ENCODE assay signal across 9 mouse cellular contexts in genomic region chr6:125546474-125546873, GRCm38 (mm10). TPM values are rescaled to one million over a fixed set of nuclear protein-coding genes. Genes with fewer than 3 reads are reported as not detected.
DNase-seq lines count a peak whose midpoint lies in the region; ATAC-seq and TF ChIP-seq lines count a peak whose summit lies in the region.
"Had no signal": no experiment of that assay in that cellular context is flagged by ENCODE, and none has a peak within 500 bp of the region (broad histone marks: within the 10 kb centered on the region; RNA-seq: fewer than 3 reads in every experiment).

Vwf (plus strand) TSS chr6:125546774.

- intact Hi-C loops in gastrocnemius, postnatal 14 days (cut with DNase I; ENCODE audit: low total_unique reads): no loop called here

- no peak within 1 kb of the TSS for H3K4me3 ChIP-seq in kidney, adult 2 months (ENCODE audit: insufficient read depth, low read depth, low read length)
- H3K4me3 ChIP-seq in kidney, embryonic 16.5 days (ENCODE audit: low read length): no peak within 1 kb of the TSS
- no peak within 1 kb of the TSS for H3K4me3 ChIP-seq in bone marrow, adult 2 months (replicated peaks; ENCODE audit: control insufficient read depth, low read depth, low read length)
- H3K4me3 ChIP-seq in intestine, embryonic 15.5 days (replicated peaks): no peak within 1 kb of the TSS

- H3K27me3 ChIP-seq in kidney, adult 2 months (replicated peaks; ENCODE audit: control insufficient read depth, insufficient read depth, low read length): no peaks in the 10 kb centered on the region
- H3K27me3 ChIP-seq in kidney, embryonic 16.5 days (ENCODE audit: insufficient read depth, low read length): no peaks in the 10 kb centered on the region
- no peaks in the 10 kb centered on the region for H3K27me3 ChIP-seq in intestine, embryonic 15.5 days (replicated peaks)

- TF ChIP-seq POLR2A in kidney, adult 2 months (IDR thresholded peaks at IDR 0.05; ENCODE audit: low read depth, low read length): no peak
- no peak for TF ChIP-seq POLR2A in bone marrow, adult 2 months (IDR thresholded peaks at IDR 0.05; ENCODE audit: borderline replicate concordance, control insufficient read depth, low read depth, low read length)

- no peak within 1 kb of the TSS for H3K9ac ChIP-seq in kidney, embryonic 16.5 days (replicated peaks; ENCODE audit: low read length)
- no peak within 1 kb of the TSS for H3K9ac ChIP-seq in intestine, embryonic 15.5 days

- no peak for ATAC-seq in kidney, embryonic 16.5 days (ENCODE audit: low FRiP score, low TSS enrichment)
- ATAC-seq in intestine, embryonic 15.5 days: no peak
- no peak for ATAC-seq in inflammation-experienced regulatory T-cells, adult 6 months

- WGBS in kidney, adult 2 months: 94% methylated on average over 6 of the region's 6 CpGs
- WGBS in kidney, embryonic 16.5 days: 92% methylated on average over 6 of the region's 6 CpGs
- WGBS in bone marrow, adult 2 months: 89% methylated on average over 6 of the region's 6 CpGs
- 77% methylated on average over 6 of the region's 6 CpGs for WGBS in intestine, embryonic 15.5 days

- H3K36me3 ChIP-seq in kidney, adult 2 months (ENCODE audit: control insufficient read depth, insufficient read depth, low read length): no peaks in the 10 kb centered on the region
- no peaks in the 10 kb centered on the region for H3K36me3 ChIP-seq in kidney, embryonic 16.5 days (ENCODE audit: insufficient read depth, low read length)
- no peaks in the 10 kb centered on the region for H3K36me3 ChIP-seq in intestine, embryonic 15.5 days

- TF ChIP-seq CTCF in kidney, adult 2 months (conservative IDR thresholded peaks at IDR 0.05; ENCODE audit: insufficient read depth, insufficient read length, low read depth, low read length): no peak
- TF ChIP-seq CTCF in bone marrow, adult 2 months (IDR thresholded peaks at IDR 0.05; ENCODE audit: control insufficient read depth, insufficient read depth, low read length): no peak

- H3K9me3 ChIP-seq in kidney, embryonic 16.5 days (ENCODE audit: low read length): no peaks in the 10 kb centered on the region
- H3K9me3 ChIP-seq in intestine, embryonic 15.5 days: no peaks in the 10 kb centered on the region

- no peaks in the 10 kb centered on the region for H3K4me1 ChIP-seq in kidney, adult 2 months (ENCODE audit: control insufficient read depth, insufficient read depth, low read length)
- H3K4me1 ChIP-seq in kidney, embryonic 16.5 days (ENCODE audit: insufficient read depth, low read length): no peaks in the 10 kb centered on the region
- no peaks in the 10 kb centered on the region; the same call in 1 of the 2 replicates for H3K4me1 ChIP-seq in bone marrow, adult 2 months (ENCODE audit: control insufficient read depth, insufficient read depth, low read length)
- H3K4me1 ChIP-seq in intestine, embryonic 15.5 days (replicated peaks): no peaks in the 10 kb centered on the region

- H3K27ac ChIP-seq in kidney, adult 2 months (ENCODE audit: insufficient read depth, low read depth, low read length): no peak within 1 kb of the TSS
- no peak within 1 kb of the TSS for H3K27ac ChIP-seq in kidney, embryonic 16.5 days (ENCODE audit: low read length)
- no peak within 1 kb of the TSS for H3K27ac ChIP-seq in bone marrow, adult 2 months (ENCODE audit: control insufficient read depth, insufficient read depth, low read depth, low read length, poor library complexity)
- H3K27ac ChIP-seq in intestine, embryonic 15.5 days: no peak within 1 kb of the TSS

- DNase-seq in kidney, adult 2 months: no peak
- DNase-seq in gastrocnemius, postnatal 14 days: no peak
- DNase-seq in urinary bladder, postnatal 36 days (ENCODE audit: low spot score in 2 of 2): no peak
- DNase-seq in cerebellum, postnatal 10 days: no peak
- DNase-seq: kidney, postnatal 10 days had no signal

- no peak within 1 kb of the TSS for H3K4me2 ChIP-seq in kidney, embryonic 16.5 days (replicated peaks; ENCODE audit: low read depth, low read length)
- no peak within 1 kb of the TSS for H3K4me2 ChIP-seq in intestine, embryonic 15.5 days (replicated peaks)

RNA-seq across cellular contexts. Expression of gene Vwf, which starts in this region (rescaled TPM):
- 14.6 and 16.8 TPM in 2 replicates for polyA plus RNA-seq in kidney, adult 2 months (2012; rRNA removed)
- polyA plus RNA-seq in kidney, embryonic 16.5 days (2015; fragmentation: Nextera tagmentation; extraction: Ambion mirVana): 3.9 and 5.4 TPM in 2 replicates
- 83.1 and 147 TPM in 2 replicates for polyA plus RNA-seq in bone marrow, adult 2 months (2011; ENCODE audit: insufficient read depth, insufficient read length, low replicate concordance, missing spikeins)
- 10 to 100 TPM; 25.4 to 29.5 TPM for total RNA-seq in gastrocnemius, postnatal 14 days (2021)
- 12.0 and 12.7 TPM in 2 replicates for polyA plus RNA-seq in intestine, embryonic 15.5 days (2015; fragmentation: Nextera tagmentation; extraction: Ambion mirVana)
- under 1 TPM in 1 of 3 experiments, not detected in 2; 0.17 TPM for polyA plus RNA-seq in inflammation-experienced regulatory T-cells, adult 6 months (2017; shearing (Covaris generic))
